Mouse (Mus musculus): ENCODE data around the gene Slc25a25. TPM values are rescaled to one million over a fixed set of nuclear protein-coding genes. Genes with fewer than 3 reads are reported as not detected.
"Not testable (repeated sequence)": the region's sequence is repeated elsewhere in the genome, so short reads cannot be mapped to it uniquely, and the experiment has no call there.

Slc25a25 gene
- total and polyA plus RNA-seq, 2 experiments from 2014 or later, result 46.4 to 69.6 TPM

- ATAC-seq, result no peak
- no peaks in the 10 kb centered on the region for H3K4me1 ChIP-seq (ENCODE audit: insufficient read depth, low read length)
- no peak for DNase-seq (ENCODE audit: low spot score)
- no peak for TF ChIP-seq CTCF (IDR thresholded peaks at IDR 0.05; ENCODE audit: low read depth)
- no peak overlapping the region for H3K4me2 ChIP-seq (ENCODE audit: low read depth, low read length)
- no peaks in the 10 kb centered on the region for H3K27me3 ChIP-seq (ENCODE audit: insufficient read depth, low read length)
- WGBS, result 81% methylated on average over 12 of the region's 12 CpGs
- no peak overlapping the region for H3K27ac ChIP-seq
- H3K4me3 ChIP-seq (ENCODE audit: low read length), result no peak overlapping the region
- H3K36me3 ChIP-seq (ENCODE audit: insufficient read depth, low read length), result no peaks in the 10 kb centered on the region
- no peak overlapping the region for H3K9ac ChIP-seq (replicated peaks; ENCODE audit: low read length)
- no peaks in the 10 kb centered on the region for H3K9me3 ChIP-seq (ENCODE audit: low read length)
These were observed 42.1 kb upstream of the Slc25a25 start for GRCm38 (mm10) chr2:32493301-32493701.

GRCm38 (mm10) chr2:32492661-32493060, 41.4 kb upstream of the Slc25a25 start:
- WGBS, result 57% methylated on average over 2 of the region's 2 CpGs
- ATAC-seq, result no peak
- H3K9me3 ChIP-seq (ENCODE audit: low read length), result no peaks in the 10 kb centered on the region
- no peak overlapping the region for H3K4me2 ChIP-seq (ENCODE audit: low read depth, low read length)
- H3K36me3 ChIP-seq (ENCODE audit: insufficient read depth, low read length), result no peaks in the 10 kb centered on the region
- H3K27me3 ChIP-seq (ENCODE audit: insufficient read depth, low read length), result no peaks in the 10 kb centered on the region
- no peak overlapping the region for H3K9ac ChIP-seq (replicated peaks; ENCODE audit: low read length)
- H3K4me3 ChIP-seq (ENCODE audit: low read length), result no peak overlapping the region
- H3K4me1 ChIP-seq (ENCODE audit: insufficient read depth, low read length), result no peaks in the 10 kb centered on the region
- no peak overlapping the region for H3K27ac ChIP-seq
- DNase-seq (ENCODE audit: low spot score), result no peak
- no peak for TF ChIP-seq CTCF (IDR thresholded peaks at IDR 0.05; ENCODE audit: low read depth)

GRCm38 (mm10) chr2:32490730-32491129, 39.5 kb upstream of the Slc25a25 start:
- H3K4me2 ChIP-seq (ENCODE audit: low read depth, low read length), result not testable (repeated sequence)

GRCm38 (mm10) chr2:32488679-32489078, 37.4 kb upstream of the Slc25a25 start:
- DNase-seq (ENCODE audit: low spot score) (peak; percentile 93), ATAC-seq (peak; percentile 64)
- Histone ChIP-seq H3K4me3 (ENCODE audit: low read length) (no peak overlapping the region), H3K4me1 (ENCODE audit: insufficient read depth, low read length) (no peaks in the 10 kb centered on the region), H3K27ac (no peak overlapping the region), H3K36me3 (ENCODE audit: insufficient read depth, low read length) (no peaks in the 10 kb centered on the region), H3K9me3 (ENCODE audit: low read length) (no peaks in the 10 kb centered on the region), H3K9ac (replicated peaks; ENCODE audit: low read length) (no peak overlapping the region), H3K27me3 (ENCODE audit: insufficient read depth, low read length) (no peaks in the 10 kb centered on the region), H3K4me2 (ENCODE audit: low read depth, low read length) (no peak overlapping the region)
- TF ChIP-seq CTCF (IDR thresholded peaks at IDR 0.05; ENCODE audit: low read depth), result peak; percentile 87
- WGBS, result 0% methylated on average over 5 of the region's 5 CpGs

More at GRCm38 (mm10) chr2:32490730-32491129, 39.5 kb upstream of the Slc25a25 start:
- not testable (repeated sequence) for H3K27me3 ChIP-seq (ENCODE audit: insufficient read depth, low read length); ATAC-seq; H3K27ac ChIP-seq; H3K9me3 ChIP-seq (ENCODE audit: low read length); H3K4me1 ChIP-seq (ENCODE audit: insufficient read depth, low read length); H3K36me3 ChIP-seq (ENCODE audit: insufficient read depth, low read length); H3K9ac ChIP-seq (replicated peaks; ENCODE audit: low read length); H3K4me3 ChIP-seq (ENCODE audit: low read length); DNase-seq (ENCODE audit: low spot score)

GRCm38 (mm10) chr2:32487124-32487623, 35.9 kb upstream of the Slc25a25 start:
- TF ChIP-seq CTCF (IDR thresholded peaks at IDR 0.05; ENCODE audit: low read depth), result peak; percentile 88
- WGBS, result 8% methylated on average over 6 of the region's 6 CpGs
- H3K9ac ChIP-seq (replicated peaks; ENCODE audit: low read length), result no peak overlapping the region

GRCm38 (mm10) chr2:32486155-32486554, 34.9 kb upstream of the Slc25a25 start:
- H3K9ac ChIP-seq (replicated peaks; ENCODE audit: low read length), result no peak overlapping the region
- ATAC-seq (no peak), DNase-seq (ENCODE audit: low spot score) (no peak)
- no peaks in the 10 kb centered on the region for H3K9me3 ChIP-seq (ENCODE audit: low read length)
- H3K4me2 ChIP-seq (ENCODE audit: low read depth, low read length), result no peak overlapping the region
- H3K27me3 ChIP-seq (ENCODE audit: insufficient read depth, low read length), result no peaks in the 10 kb centered on the region
- H3K4me1 ChIP-seq (ENCODE audit: insufficient read depth, low read length), result no peaks in the 10 kb centered on the region
- H3K4me3 ChIP-seq (ENCODE audit: low read length), result no peak overlapping the region
- H3K36me3 ChIP-seq (ENCODE audit: insufficient read depth, low read length), result no peaks in the 10 kb centered on the region
- TF ChIP-seq CTCF (IDR thresholded peaks at IDR 0.05; ENCODE audit: low read depth), result no peak
- no peak overlapping the region for H3K27ac ChIP-seq
- 81% methylated on average over 9 of the region's 9 CpGs for WGBS

More at GRCm38 (mm10) chr2:32487124-32487623, 35.9 kb upstream of the Slc25a25 start:
- Histone ChIP-seq H3K36me3 (ENCODE audit: insufficient read depth, low read length) (no peaks in the 10 kb centered on the region), H3K4me3 (ENCODE audit: low read length) (no peak overlapping the region), H3K9me3 (ENCODE audit: low read length) (no peaks in the 10 kb centered on the region), H3K4me2 (ENCODE audit: low read depth, low read length) (no peak overlapping the region), H3K27ac (no peak overlapping the region), H3K4me1 (ENCODE audit: insufficient read depth, low read length) (no peaks in the 10 kb centered on the region), H3K27me3 (ENCODE audit: insufficient read depth, low read length) (no peaks in the 10 kb centered on the region)
- DNase-seq (ENCODE audit: low spot score) (peak; percentile 93), ATAC-seq (peak; percentile 83)

- Histone ChIP-seq H3K4me1 (ENCODE audit: insufficient read depth, low read length) (no peaks in the 10 kb centered on the region), H3K9me3 (ENCODE audit: low read length) (no peaks in the 10 kb centered on the region), H3K4me3 (ENCODE audit: low read length) (no peak overlapping the region), H3K36me3 (ENCODE audit: insufficient read depth, low read length) (no peaks in the 10 kb centered on the region), H3K27me3 (ENCODE audit: insufficient read depth, low read length) (no peaks in the 10 kb centered on the region), H3K9ac (replicated peaks; ENCODE audit: low read length) (no peak overlapping the region), H3K27ac (no peak overlapping the region), H3K4me2 (ENCODE audit: low read depth, low read length) (no peak overlapping the region)
- 91% methylated on average over 4 of the region's 4 CpGs for WGBS
- DNase-seq (ENCODE audit: low spot score) (no peak), ATAC-seq (no peak)
- no peak for TF ChIP-seq CTCF (IDR thresholded peaks at IDR 0.05; ENCODE audit: low read depth)
These were observed 34.5 kb upstream of the Slc25a25 start for GRCm38 (mm10) chr2:32485751-32486150.

Data from hindbrain, postnatal 0 days (tissue).